Mouse (Mus musculus): ENCODE results near the gene Cmtm2b.
"Not testable (repeated sequence)": the region's sequence is repeated elsewhere in the genome, so short reads cannot be mapped to it uniquely, and the experiment has no call there.

Gene Cmtm2b

DNA sequence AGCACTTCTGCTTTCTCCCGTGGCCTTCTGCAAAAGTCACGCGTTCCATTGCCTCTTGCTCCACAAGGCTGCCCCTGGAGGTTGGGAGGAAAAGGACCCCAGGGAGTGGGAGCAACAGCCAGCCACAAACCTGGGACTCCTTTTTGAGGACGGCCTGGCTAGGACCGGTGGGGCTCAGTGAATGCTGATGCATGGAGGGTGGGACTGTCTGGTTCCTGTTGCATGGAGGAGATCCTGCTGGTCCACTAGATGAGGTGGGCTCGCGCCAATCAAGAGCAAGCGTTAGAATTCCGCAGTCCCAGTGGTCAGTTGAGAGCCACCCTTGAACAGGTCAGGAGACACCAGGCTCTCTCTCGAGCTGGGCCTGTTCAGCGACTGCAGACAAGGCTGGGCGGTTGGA lies at the start of gene Cmtm2b:
Gene Cmtm2b, plus strand, starts transcription at position 301 of the 400 bp plus-strand sequence.
- in situ Hi-C loops (cut with MboI; ENCODE audit: low pct_unique_long_range_greater_than_20kb in 1 of 2, low sequenced_read_pairs in 2 of 2, unreplicated experiment in 1 of 2) = not testable (repeated sequence)

DNA sequence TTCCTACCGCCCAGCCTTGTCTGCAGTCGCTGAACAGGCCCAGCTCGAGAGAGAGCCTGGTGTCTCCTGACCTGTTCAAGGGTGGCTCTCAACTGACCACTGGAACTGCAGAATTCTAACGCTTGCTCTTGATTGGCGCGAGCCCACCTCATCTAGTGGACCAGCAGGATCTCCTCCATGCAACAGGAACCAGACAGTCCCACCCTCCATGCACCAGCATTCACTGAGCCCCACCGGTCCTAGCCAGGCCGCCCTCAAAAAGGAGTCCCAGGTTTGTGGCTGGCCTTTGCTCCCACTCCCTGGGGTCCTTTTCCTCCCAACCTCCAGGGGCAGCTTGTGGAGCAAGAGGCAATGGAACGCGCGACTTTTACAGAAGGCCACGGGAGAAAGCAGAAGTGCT lies 28.9 kb upstream of the Cmtm2b start, which contains the start of gene Cmtm2a:
Gene Cmtm2a, minus strand, starts transcription at position 101 of the 400 bp plus-strand sequence.
- in situ Hi-C loops (cut with MboI; ENCODE audit: low pct_unique_long_range_greater_than_20kb in 1 of 2, low sequenced_read_pairs in 2 of 2, unreplicated experiment in 1 of 2) = not testable (repeated sequence)

DNA sequence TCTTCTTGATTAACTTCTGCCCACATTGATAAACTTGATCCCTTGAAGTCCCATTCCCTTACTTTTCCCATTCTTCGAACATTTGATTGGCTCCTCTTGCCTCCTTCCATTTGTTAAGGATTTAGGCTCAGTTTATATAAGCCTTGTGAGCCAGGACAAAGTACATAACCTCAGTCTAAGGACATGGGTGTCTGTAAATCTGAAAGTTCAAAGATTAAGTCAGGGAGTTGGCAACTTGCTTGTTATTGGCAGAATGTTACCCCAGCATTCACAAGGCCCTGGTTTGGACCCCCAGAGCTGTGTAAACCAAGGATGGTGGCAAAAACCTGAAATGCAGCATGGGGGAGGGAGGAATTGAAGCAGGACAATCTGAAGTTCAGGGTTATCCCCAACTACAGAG lies 27.6 kb upstream of the Cmtm2b start:
- in situ Hi-C loops (cut with MboI; ENCODE audit: low pct_unique_long_range_greater_than_20kb in 1 of 2, low sequenced_read_pairs in 2 of 2, unreplicated experiment in 1 of 2) = no loop called here

DNA sequence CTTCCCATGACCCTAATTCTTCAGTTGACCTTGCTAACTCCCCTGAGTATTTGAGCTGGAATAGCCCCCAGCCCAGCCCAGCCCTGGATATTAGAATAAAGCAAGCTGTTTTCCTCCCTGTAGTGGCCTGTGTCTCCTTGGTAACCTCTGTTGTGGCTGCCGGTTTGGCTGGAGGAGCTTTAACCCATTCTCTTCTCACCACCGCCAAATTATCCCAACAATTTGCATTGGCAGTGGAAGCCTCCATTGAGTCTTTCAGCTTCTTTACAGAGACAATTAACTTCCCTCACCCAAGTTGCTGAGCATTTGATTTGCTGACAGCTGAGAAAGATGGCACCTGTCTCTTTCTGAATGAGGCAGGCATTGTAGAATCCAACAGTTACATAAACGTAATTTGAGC lies 20.5 kb upstream of the Cmtm2b start:
- in situ Hi-C loops (cut with MboI; ENCODE audit: low pct_unique_long_range_greater_than_20kb in 1 of 2, low sequenced_read_pairs in 2 of 2, unreplicated experiment in 1 of 2) = not testable (repeated sequence)

DNA sequence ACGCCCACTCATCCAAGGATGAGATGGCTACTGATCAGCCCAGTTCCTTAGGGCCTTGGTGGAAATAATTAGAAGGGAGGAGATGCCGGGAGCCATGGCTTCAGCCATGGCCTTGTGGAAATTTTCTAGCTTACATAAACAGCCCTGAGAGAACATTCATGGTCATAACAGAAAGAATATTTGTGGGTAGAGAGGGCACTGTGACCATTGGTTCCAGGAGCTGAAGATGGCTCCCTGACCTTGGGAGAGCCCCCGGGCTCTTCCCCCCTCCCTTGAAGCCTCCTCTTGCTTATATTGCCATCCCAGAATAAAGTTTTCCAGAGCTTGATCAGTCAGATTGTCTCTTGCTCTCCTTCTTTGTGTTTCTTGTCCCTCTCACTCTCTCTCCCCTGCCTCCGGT lies 19.5 kb upstream of the Cmtm2b start:
- in situ Hi-C loops (cut with MboI; ENCODE audit: low pct_unique_long_range_greater_than_20kb in 1 of 2, low sequenced_read_pairs in 2 of 2, unreplicated experiment in 1 of 2) = not testable (repeated sequence)

DNA sequence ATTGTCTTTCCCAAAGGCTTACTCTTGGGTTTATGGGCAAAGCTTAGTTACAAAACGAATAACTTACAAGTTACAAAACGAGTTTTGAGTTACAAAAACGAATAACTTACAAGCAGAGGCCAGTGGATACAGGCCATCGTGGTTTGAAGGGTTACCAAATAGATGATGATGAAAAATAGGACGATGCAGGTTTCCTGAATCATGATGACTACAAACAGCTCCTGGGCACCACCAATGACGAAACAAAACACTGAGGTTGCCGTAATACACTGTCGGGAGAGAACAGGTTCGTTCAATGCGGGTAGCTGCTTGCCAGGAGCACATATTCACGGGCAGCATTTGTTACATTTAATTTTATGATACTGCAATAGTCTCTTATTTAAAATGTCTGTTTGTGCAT lies 17.1 kb upstream of the Cmtm2b start:
- in situ Hi-C loops (cut with MboI; ENCODE audit: low pct_unique_long_range_greater_than_20kb in 1 of 2, low sequenced_read_pairs in 2 of 2, unreplicated experiment in 1 of 2) = no loop called here

DNA sequence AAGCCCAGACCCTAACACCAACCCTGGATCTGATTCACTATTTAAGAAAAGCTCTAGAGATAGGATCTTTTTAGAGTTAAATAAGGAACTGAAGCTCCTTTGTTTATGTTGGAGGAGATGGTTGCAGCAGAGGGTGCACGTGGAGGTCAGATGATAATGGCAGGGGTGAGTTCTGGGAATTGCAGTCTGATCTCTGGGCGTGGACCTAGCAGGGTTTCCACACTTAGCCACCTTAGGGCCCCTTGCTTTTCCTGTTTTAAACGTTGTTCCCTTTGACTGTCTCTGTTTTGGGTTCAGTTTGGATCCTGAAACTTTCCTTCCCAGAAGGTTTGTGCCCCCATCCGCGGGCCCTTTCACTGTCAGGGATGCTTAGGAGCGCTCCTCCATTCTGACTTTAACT lies 13.7 kb upstream of the Cmtm2b start:
- in situ Hi-C loops (cut with MboI; ENCODE audit: low pct_unique_long_range_greater_than_20kb in 1 of 2, low sequenced_read_pairs in 2 of 2, unreplicated experiment in 1 of 2) = not testable (repeated sequence)

DNA sequence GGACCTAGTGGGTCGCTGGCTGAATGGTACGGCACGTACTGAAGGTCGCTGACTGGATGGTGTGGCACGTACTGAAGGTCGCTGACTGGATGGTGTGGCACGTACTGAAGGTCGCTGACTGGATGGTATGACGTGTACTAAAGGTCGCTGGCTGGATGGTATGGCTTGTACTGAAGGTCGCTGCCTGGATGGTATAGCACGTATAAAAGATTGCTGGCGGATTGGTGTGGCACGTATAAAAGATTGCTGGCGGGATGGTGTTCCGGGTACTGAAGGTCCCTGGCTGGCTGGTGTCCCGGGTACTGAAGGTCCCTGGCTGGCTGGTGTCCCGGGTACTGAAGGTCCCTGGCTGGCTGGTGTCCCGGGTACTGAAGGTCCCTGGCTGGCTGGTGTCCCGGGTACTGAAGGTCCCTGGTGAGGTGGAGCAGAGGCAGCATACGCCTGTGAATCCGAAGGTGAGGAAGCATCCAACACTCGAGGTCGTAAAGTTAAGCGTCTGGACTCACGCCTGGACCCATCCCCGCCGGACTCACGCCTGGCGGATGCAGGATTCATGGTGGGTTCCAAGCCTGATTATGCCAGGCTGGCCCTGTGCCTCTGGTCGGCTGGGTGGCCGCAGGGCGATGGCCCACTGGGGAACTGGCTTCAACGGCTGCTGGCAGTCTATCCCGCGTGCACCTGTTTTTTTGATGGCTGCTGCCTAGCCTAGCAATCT lies 12.4 kb upstream of the Cmtm2b start, which contains the start of the genes Gm45711 and Cmtm1:
Gene Gm45711, minus strand, starts transcription at position 641 of the 715 bp plus-strand sequence.
Gene Cmtm1, minus strand, starts transcription at position 705 of the 715 bp plus-strand sequence.
- in situ Hi-C loops (cut with MboI; ENCODE audit: low pct_unique_long_range_greater_than_20kb in 1 of 2, low sequenced_read_pairs in 2 of 2, unreplicated experiment in 1 of 2) = not testable (repeated sequence)

DNA sequence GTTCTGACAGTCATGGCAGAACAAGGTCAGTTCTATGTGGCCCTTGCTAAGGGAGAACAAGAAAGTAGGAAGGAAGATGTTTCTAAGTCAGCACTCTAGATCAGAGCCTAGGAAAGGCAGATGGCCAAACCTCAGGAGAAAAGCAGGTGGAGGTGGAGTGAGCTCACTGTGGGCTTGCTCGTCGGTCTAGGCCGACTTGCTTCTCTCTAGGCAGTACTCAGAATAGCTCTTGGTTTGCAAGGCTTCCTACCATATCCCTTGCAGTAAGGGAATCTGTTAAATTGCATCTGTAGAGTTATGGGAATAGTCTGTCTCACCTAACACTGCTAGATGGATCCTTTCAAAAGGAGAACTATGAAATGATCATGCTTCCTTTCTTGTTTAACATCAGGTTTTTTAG lies 10.0 kb upstream of the Cmtm2b start:
- in situ Hi-C loops (cut with MboI; ENCODE audit: low pct_unique_long_range_greater_than_20kb in 1 of 2, low sequenced_read_pairs in 2 of 2, unreplicated experiment in 1 of 2) = not testable (repeated sequence)

DNA sequence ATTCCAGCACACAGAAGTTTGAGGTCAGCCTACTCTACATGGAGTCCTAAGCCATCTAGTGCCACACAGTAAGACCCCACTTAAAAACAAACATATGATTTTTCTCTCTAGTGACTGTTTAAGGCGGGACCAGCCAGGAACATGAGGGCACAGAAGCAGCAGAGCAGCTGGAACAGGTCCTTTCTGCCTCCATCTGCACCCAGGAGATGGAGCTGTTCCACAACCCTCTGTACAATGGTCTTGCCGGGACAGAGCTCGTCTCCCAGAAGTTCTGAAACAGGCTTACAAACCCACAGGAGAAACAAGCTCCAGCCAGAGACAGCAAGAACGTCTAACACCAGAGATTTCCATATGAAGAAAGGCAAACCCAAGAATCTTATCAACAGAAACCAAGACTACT lies 8.7 kb upstream of the Cmtm2b start:
- in situ Hi-C loops (cut with MboI; ENCODE audit: low pct_unique_long_range_greater_than_20kb in 1 of 2, low sequenced_read_pairs in 2 of 2, unreplicated experiment in 1 of 2) = no loop called here

DNA sequence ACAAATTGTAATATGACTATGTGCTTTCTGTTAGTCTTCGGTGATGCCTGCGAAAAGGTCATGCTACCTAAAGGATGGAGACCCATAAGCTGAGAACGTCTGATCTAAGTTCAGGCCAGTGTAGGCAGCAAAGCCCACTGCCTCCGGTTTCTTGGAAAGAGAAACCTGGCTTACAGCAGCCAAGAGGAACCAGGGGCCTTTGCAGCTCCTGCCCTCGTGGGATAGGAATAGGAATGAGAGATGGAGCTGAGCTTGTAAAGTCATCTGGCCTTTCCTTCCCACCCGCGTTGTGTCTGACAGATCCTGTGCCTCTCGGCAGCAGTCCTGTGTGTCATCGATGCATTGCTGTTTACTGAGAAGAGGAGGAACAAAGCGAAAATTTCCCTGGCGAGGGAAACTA lies 763 bp upstream of the Cmtm2b start, which contains the start of gene Gm11020:
Gene Gm11020, plus strand, starts transcription at position 301 of the 400 bp plus-strand sequence.
- in situ Hi-C loops (cut with MboI; ENCODE audit: low pct_unique_long_range_greater_than_20kb in 1 of 2, low sequenced_read_pairs in 2 of 2, unreplicated experiment in 1 of 2) = not testable (repeated sequence)

DNA sequence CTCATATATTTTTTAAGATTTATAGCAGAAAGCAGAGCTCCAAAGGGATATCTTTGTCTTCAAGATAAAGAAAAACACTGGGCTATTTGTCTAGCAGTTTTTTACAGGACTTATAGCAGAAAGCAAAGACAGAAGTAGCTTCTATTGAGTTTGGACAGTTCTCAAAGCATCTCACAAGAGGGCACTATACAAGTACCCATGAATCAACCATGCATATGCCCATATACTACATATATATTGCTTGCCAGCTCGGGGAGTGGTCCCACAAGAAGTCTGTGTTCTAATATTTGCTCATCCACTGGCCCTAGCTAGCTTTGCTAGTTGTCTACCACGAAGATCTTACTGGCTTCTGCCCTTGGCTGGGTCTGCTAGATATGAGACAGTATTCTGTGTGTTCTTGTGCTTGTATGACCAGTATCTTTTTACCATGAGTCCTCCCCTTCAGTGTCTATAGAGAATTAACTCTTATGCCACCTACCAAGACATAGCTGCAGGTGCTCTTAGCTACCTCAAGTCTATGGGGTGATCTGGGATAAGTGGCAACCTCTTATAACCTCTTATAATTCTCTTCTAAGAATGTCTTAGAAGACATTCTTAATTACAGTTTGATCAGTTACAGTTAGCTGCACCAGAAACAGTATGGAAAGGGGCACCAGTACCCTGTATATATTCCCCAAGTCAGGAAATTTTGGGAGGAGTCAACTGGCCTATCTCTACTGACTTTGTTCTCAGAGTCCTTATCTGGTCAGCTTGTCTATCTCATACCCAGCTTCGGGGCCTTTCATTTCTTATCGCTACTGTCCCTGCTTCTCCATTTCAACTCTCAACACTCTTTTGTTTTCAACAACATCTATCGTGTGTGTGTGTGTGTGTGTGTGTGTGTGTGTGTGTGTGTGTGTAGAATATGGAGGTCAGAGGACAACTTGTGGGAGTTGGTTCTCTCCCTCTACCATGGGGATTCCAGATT lies 10.9 kb downstream of the Cmtm2b start:
- in situ Hi-C loops (cut with MboI; ENCODE audit: low pct_unique_long_range_greater_than_20kb in 1 of 2, low sequenced_read_pairs in 2 of 2, unreplicated experiment in 1 of 2) = no loop called here

DNA sequence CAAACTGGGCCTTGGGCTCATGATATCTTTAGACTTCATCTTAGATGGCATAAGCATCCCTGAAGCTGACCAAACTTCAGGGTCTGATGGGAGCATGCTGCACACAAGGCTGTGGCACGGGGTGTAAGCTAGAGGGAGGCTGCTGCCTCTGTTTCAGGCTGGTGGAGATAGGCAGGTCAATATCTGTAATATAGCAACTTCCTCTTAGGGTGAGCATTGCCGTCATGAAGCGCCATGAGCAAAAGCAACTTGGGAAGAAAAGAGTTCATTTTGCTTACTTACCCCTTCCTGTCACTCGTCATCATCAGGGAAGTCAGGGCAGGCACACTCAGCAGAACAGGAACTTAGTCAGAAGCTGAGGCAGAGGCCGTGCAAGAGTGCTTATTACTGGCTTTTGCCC lies 11.8 kb downstream of the Cmtm2b start:
- in situ Hi-C loops (cut with MboI; ENCODE audit: low pct_unique_long_range_greater_than_20kb in 1 of 2, low sequenced_read_pairs in 2 of 2, unreplicated experiment in 1 of 2) = no loop called here

DNA sequence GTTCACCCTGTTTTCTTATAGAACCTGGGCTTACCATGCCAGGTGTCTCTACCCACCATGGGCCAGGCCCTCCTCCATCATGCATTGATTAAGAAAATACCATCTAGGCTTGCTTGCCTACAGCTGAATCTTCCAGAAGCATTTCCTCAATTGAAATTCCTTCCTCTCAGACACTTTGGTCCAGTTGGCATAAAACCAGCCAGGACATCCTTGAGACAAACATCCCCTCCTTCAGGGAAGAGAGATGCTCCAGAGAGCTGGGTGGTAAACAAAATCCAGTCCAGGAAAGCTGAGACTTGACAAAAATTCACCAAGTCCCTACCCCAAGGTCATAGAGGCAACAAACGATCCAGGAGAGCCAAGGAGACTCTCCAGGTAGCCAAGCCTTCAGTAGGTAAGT lies 12.2 kb downstream of the Cmtm2b start:
- in situ Hi-C loops (cut with MboI; ENCODE audit: low pct_unique_long_range_greater_than_20kb in 1 of 2, low sequenced_read_pairs in 2 of 2, unreplicated experiment in 1 of 2) = no loop called here

DNA sequence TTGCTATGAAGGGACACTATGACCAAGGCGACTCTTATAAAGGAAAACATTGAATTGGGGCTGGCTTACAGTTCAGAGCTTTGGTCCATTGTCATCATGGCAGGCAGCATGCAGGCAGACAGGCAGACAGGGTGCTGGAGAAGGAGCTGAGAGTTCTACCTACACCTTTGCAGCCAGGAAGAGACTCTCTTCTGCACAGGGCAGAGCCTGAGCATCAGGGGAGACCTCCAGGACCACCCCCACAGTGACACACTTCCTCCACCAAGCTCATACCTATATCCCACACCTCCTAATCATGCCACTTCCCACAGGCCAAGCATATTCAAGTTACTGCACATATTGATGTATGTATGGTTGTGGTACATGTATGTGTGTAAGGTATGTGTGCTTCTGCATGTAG lies 14.8 kb downstream of the Cmtm2b start:
- in situ Hi-C loops (cut with MboI; ENCODE audit: low pct_unique_long_range_greater_than_20kb in 1 of 2, low sequenced_read_pairs in 2 of 2, unreplicated experiment in 1 of 2) = no loop called here

DNA sequence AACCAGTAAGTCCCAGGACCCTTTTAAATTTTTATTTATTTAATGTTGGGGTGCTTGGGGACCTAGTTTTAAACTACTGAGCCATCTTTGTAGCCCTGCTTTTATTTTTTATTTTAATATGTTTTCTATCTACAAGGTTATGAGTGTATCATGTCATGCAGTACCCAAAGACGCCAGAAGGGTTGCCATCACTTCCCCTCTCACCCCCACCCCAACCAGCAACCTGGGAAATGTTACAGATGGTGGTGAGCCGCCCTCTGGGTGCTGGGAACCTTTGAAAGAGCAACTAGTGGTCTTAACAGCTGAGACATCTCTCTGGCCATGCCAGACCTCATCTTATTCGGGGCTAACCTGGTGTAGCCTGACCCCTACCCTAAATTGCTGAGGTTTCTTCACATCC lies 15.9 kb downstream of the Cmtm2b start:
- in situ Hi-C loops (cut with MboI; ENCODE audit: low pct_unique_long_range_greater_than_20kb in 1 of 2, low sequenced_read_pairs in 2 of 2, unreplicated experiment in 1 of 2) = no loop called here

DNA sequence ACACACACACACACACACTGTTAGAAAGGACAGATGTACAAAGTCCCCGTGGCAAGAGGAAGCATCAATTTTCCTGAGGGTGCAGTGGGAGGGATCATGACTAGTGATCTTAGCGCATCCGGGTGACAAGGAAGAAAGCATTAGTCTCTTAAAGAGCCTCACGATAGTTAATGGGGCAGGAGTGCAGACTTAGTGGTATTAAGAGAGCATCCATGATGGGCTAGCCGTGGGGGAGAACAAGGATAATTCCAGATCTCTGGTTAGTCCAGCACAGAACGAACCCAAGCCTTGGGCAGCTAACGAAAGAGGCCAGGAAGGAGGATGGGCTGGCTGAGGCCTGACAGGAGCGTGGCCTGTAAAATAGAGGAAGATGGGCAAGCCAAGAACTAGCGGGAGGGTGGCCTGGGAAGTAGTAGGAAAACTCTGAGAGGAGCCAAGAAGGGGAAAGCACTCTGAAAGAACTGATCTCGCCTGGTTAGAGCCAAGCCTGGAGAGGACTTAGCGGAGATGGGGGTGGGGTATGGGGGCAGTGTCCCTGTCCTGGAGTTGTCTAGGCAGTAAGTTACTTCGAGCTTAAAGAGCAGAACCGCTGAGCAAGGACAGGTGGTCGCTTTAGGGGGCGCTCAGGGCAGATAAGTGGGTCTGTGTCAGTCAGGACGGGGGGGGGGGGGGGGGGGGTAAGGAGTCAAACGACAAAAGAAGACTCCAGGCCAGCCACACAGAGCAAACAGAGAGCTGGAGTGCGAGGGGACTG lies 17.4 kb downstream of the Cmtm2b start, which contains the start of gene Cmtm3:
Gene Cmtm3, plus strand, starts transcription at position 182 of the 754 bp plus-strand sequence.
- in situ Hi-C loops (cut with MboI; ENCODE audit: low pct_unique_long_range_greater_than_20kb in 1 of 2, low sequenced_read_pairs in 2 of 2, unreplicated experiment in 1 of 2) = no loop called here

DNA sequence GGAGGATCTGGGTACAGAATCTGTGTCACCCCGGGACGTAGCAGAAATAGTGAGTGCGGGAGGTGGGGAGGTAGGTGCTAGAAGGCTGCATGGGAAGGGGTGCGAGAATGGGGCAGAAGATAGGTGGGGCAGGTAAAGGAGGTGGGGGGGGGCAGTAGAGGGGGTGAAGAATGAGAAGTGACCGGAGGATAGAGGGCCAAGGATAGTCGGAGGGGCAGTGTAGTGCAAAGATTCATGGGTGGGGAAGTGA lies 17.9 kb downstream of the Cmtm2b start:
- in situ Hi-C loops (cut with MboI; ENCODE audit: low pct_unique_long_range_greater_than_20kb in 1 of 2, low sequenced_read_pairs in 2 of 2, unreplicated experiment in 1 of 2) = loop anchor here in 1 of 2 experiments (5.0 kb wide), 1 partner anchor 62 kb away; no protein-coding TSS in a partner anchor

Data from mouse embryonic stem cell (cell line).